Comparison of ENCODE assay signal across 9 mouse cellular contexts in the genomic region with DNA sequence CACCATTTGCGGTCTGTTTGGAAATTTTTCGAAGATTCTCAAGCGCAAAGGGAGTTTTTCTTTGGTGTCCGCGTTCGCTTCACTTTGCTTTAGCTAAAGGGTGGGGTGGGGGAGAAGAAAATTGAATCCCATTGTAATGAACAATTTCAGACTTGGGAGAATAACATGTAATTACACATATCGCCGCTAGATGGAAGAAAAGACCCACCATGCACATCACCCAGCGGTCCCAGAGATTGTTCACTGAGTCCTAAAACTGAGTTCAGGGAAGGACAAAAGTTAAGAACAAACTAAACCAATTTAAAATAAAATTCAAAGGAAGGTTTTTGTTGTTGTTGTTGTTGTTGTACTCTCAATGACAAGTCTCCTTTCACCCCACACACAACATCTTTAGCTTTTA.
DNase-seq lines count a peak whose midpoint lies in the region; ATAC-seq lines count a peak whose summit lies in the region.
"Had no signal": no experiment of that assay in that cellular context is flagged by ENCODE, and none has a peak within 500 bp of the region (broad histone marks: within the 10 kb centered on the region; RNA-seq: fewer than 3 reads in every experiment).

No protein-coding gene starts in this region.

- no peak overlapping the region for H3K9ac ChIP-seq in neural tube, embryonic 12.5 days
- no peak overlapping the region for H3K9ac ChIP-seq in neural tube, embryonic 15.5 days (replicated peaks)
- no peak overlapping the region for H3K9ac ChIP-seq in forebrain, embryonic 14.5 days (ENCODE audit: low read length)
- H3K9ac ChIP-seq: heart, embryonic 15.5 days had no signal

- no peaks in the 10 kb centered on the region for H3K36me3 ChIP-seq in neural tube, embryonic 12.5 days
- no peaks in the 10 kb centered on the region for H3K36me3 ChIP-seq in neural tube, embryonic 15.5 days
- no peaks in the 10 kb centered on the region for H3K36me3 ChIP-seq in forebrain, embryonic 14.5 days (ENCODE audit: control insufficient read depth, insufficient read depth, low read length)
- H3K36me3 ChIP-seq: heart, embryonic 15.5 days had no signal

- no peaks in the 10 kb centered on the region for H3K27me3 ChIP-seq in neural tube, embryonic 12.5 days (replicated peaks)
- 0 out of 2 replicates have a peak, but pooled peaks cover 3% of the 10 kb centered on the region for H3K27me3 ChIP-seq in neural tube, embryonic 15.5 days (replicated peaks)
- H3K27me3 ChIP-seq in forebrain, embryonic 14.5 days (replicated peaks; ENCODE audit: control insufficient read depth, insufficient read depth, low read length): no peaks in the 10 kb centered on the region
- H3K27me3 ChIP-seq: heart, embryonic 15.5 days had no signal

- ATAC-seq in neural tube, embryonic 12.5 days (ENCODE audit: low FRiP score, low read depth): peak; percentile 79
- ATAC-seq in neural tube, embryonic 15.5 days (ENCODE audit: low FRiP score): no peak; the same call in 1 of the 2 replicates
- ATAC-seq in forebrain, embryonic 14.5 days: peak; percentile 92
- ATAC-seq in megakaryocyte, adult 5-6 weeks (ENCODE audit: poor library complexity, severe bottlenecking): peak; percentile 52

- no peaks in the 10 kb centered on the region for H3K9me3 ChIP-seq in neural tube, embryonic 12.5 days
- H3K9me3 ChIP-seq in neural tube, embryonic 15.5 days (replicated peaks): no peaks in the 10 kb centered on the region
- H3K9me3 ChIP-seq in forebrain, embryonic 14.5 days (replicated peaks; ENCODE audit: control insufficient read depth, low read length): no peaks in the 10 kb centered on the region
- H3K9me3 ChIP-seq: heart, embryonic 15.5 days had no signal

- H3K27ac ChIP-seq in neural tube, embryonic 12.5 days: no peak overlapping the region
- no peak overlapping the region for H3K27ac ChIP-seq in neural tube, embryonic 15.5 days (replicated peaks)
- H3K27ac ChIP-seq in forebrain, embryonic 14.5 days (ENCODE audit: low read depth, low read length): no peak overlapping the region
- H3K27ac ChIP-seq: heart, embryonic 15.5 days had no signal

- H3K4me1 ChIP-seq in neural tube, embryonic 12.5 days: no peaks in the 10 kb centered on the region
- no peaks in the 10 kb centered on the region for H3K4me1 ChIP-seq in neural tube, embryonic 15.5 days
- H3K4me1 ChIP-seq in forebrain, embryonic 14.5 days (ENCODE audit: control insufficient read depth, insufficient read depth, low read length): no peaks in the 10 kb centered on the region
- H3K4me1 ChIP-seq: heart, embryonic 15.5 days had no signal

- H3K4me2 ChIP-seq in neural tube, embryonic 12.5 days (replicated peaks): no peak overlapping the region
- H3K4me2 ChIP-seq in neural tube, embryonic 15.5 days: no peak overlapping the region
- no peak overlapping the region for H3K4me2 ChIP-seq in forebrain, embryonic 14.5 days (ENCODE audit: low read length)
- H3K4me2 ChIP-seq: heart, embryonic 15.5 days had no signal

- peak; percentile 7 for DNase-seq in cerebellum, adult 11 months
- DNase-seq in cerebellum, adult 11-12 months: no peak
- DNase-seq in forebrain, embryonic 14.5 days (ENCODE audit: low spot score): peak; percentile 72
- DNase-seq in thymus, postnatal 14 days: no peak
- DNase-seq in urinary bladder, postnatal 10 days (ENCODE audit: low spot score): no peak

- WGBS in neural tube, embryonic 12.5 days: 15% methylated on average over 9 of the region's 9 CpGs
- 14% methylated on average over 9 of the region's 9 CpGs for WGBS in neural tube, embryonic 15.5 days
- WGBS in forebrain, embryonic 14.5 days: 14% methylated on average over 9 of the region's 9 CpGs

- no peak overlapping the region for H3K4me3 ChIP-seq in neural tube, embryonic 12.5 days
- no peak overlapping the region for H3K4me3 ChIP-seq in neural tube, embryonic 15.5 days (replicated peaks)
- no peak overlapping the region for H3K4me3 ChIP-seq in forebrain, embryonic 14.5 days (ENCODE audit: low read depth, low read length)
- H3K4me3 ChIP-seq: heart, embryonic 15.5 days had no signal

Comparison
In these comparisons a context has a peak if more than half of its experiments do, and no peak if none do; other contexts are left out.
1. DNase-seq: peak in cerebellum, adult 11 months (single experiment) and forebrain, embryonic 14.5 days (single experiment); none in cerebellum, adult 11-12 months (single experiment), thymus, postnatal 14 days (single experiment) and urinary bladder, postnatal 10 days (single experiment).